Mouse (Mus musculus) urinary bladder, postnatal 36 days (tissue): ENCODE measurements around the gene Tead2.

ENCODE experiments used
- DNase-seq, 2 experiments: peaks; one replicate each; pipeline ENCODE4 v3.0.0; 2022; ENCODE audit warnings: low spot score in 2 of 2, mixed read lengths in 1 of 2

Gene Tead2

GRCm38 (mm10) chr7:45191803-45192363, 23.7 kb upstream of the Tead2 start:
- no peak for DNase-seq

GRCm38 (mm10) chr7:45192585-45193310, 22.8 kb upstream of the Tead2 start:
- DNase-seq, result no peak

- DNase-seq, result no peak
Observed at GRCm38 (mm10) chr7:45193406-45193805, 22.1 kb upstream of the Tead2 start.

GRCm38 (mm10) chr7:45193871-45194785, 21.4 kb upstream of the Tead2 start:
- no peak for DNase-seq

- DNase-seq, result no peak
Observed at GRCm38 (mm10) chr7:45195341-45196175, 20.0 kb upstream of the Tead2 start.

GRCm38 (mm10) chr7:45196176-45196535, 19.4 kb upstream of the Tead2 start:
- DNase-seq, result no peak

GRCm38 (mm10) chr7:45196994-45197393, 18.6 kb upstream of the Tead2 start:
- DNase-seq, result no peak

GRCm38 (mm10) chr7:45198435-45198834, 17.1 kb upstream of the Tead2 start:
- peak; percentile 59 to 76 for DNase-seq

- DNase-seq, result no peak
Observed at GRCm38 (mm10) chr7:45198961-45199360, 16.6 kb upstream of the Tead2 start.

GRCm38 (mm10) chr7:45202654-45203053, 12.9 kb upstream of the Tead2 start:
- DNase-seq, result no peak

- peak; percentile 52 to 83 for DNase-seq
Observed at GRCm38 (mm10) chr7:45204380-45205143, 11.0 kb upstream of the Tead2 start, which contains the start of gene Ccdc155. Gene Ccdc155 (minus strand): TSS chr7:45204892.

- DNase-seq, result no peak
Observed at GRCm38 (mm10) chr7:45208260-45208659, 7.3 kb upstream of the Tead2 start.

- DNase-seq, result no peak
Observed at GRCm38 (mm10) chr7:45211070-45211469, 4.5 kb upstream of the Tead2 start.

GRCm38 (mm10) chr7:45211851-45212251, 3.7 kb upstream of the Tead2 start, which contains the start of gene Dkkl1:
Gene Dkkl1 (minus strand): TSS chr7:45212147.
- DNase-seq, result peak in 1 of 2 experiments; percentile 15

- no peak for DNase-seq
Observed at GRCm38 (mm10) chr7:45212356-45212755, 3.2 kb upstream of the Tead2 start.

GRCm38 (mm10) chr7:45213708-45214107, 1.8 kb upstream of the Tead2 start:
- DNase-seq, result no peak

- DNase-seq, result peak in 1 of 2 experiments; percentile 48
Observed at GRCm38 (mm10) chr7:45216442-45217183, 1.1 kb downstream of the Tead2 start.

GRCm38 (mm10) chr7:45221680-45222079, 6.1 kb downstream of the Tead2 start:
- DNase-seq, result no peak

- DNase-seq, result no peak
Observed at GRCm38 (mm10) chr7:45224826-45225225, 9.3 kb downstream of the Tead2 start.

- no peak for DNase-seq
Observed at GRCm38 (mm10) chr7:45226421-45226820, 10.9 kb downstream of the Tead2 start.
